Mouse (Mus musculus): ENCODE results near the gene Rgl2. TPM values are rescaled to one million over a fixed set of nuclear protein-coding genes. Genes with fewer than 3 reads are reported as not detected.
A peak's percentile ranks its signal among the peaks of the same experiment; 100 is the strongest.

The Rgl2 gene
- polyA plus RNA-seq, 1 experiment from 2014 or later = 60.1 TPM

GRCm38 (mm10) chr17:33931159-33931866, 2.0 kb downstream of the Rgl2 start:
- Histone ChIP-seq H3K36me3 (0 out of 2 replicates have a peak, but pooled peaks cover 10% of the 10 kb centered on the region), H3K9me3 (no peaks in the 10 kb centered on the region), H3K9ac (peak overlapping the region; percentile 88), H3K4me3 (peak overlapping the region; percentile 93), H3K4me1 (replicated peaks) (peaks cover 29% of the 10 kb centered on the region), H3K27me3 (no peaks in the 10 kb centered on the region), H3K27ac (replicated peaks) (peak overlapping the region; percentile 7; the same call in 1 of the 2 replicates), H3K4me2 (peak overlapping the region; percentile 99)
- ATAC-seq (ENCODE audit: low FRiP score, low read depth) = no peak
- 43% methylated on average over 18 of the region's 18 CpGs for WGBS

DNA sequence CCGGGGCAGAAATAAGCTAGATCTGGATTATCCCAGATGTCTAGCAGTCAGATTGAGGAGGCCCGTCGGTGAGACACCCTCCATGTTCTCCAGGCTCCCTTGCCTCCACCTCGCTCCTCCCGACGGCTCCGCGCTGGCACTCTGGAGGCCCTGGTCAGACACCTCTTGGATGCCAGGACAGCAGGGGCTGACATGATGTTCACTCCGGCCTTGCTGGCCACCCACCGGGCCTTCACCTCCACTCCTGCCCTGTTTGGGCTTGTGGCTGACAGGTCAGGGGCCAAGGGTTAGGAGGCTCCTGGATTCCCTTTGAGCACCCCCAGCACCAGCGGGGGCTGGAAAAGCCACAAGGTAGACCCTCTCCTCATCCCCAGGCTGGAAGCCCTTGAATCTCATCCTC, 2.6 kb downstream of the Rgl2 start:
- no peak overlapping the region for H3K27ac ChIP-seq (replicated peaks)
- H3K36me3 ChIP-seq = peaks cover 14% of the 10 kb centered on the region; the same call in 1 of the 2 replicates
- ATAC-seq (ENCODE audit: low FRiP score, low read depth) = no peak
- no peak overlapping the region for H3K9ac ChIP-seq
- H3K4me3 ChIP-seq = no peak overlapping the region
- WGBS = 94% methylated on average over 11 of the region's 11 CpGs
- no peaks in the 10 kb centered on the region for H3K9me3 ChIP-seq
- peak overlapping the region; percentile 99; the same call in 1 of the 2 replicates for H3K4me2 ChIP-seq
- peaks cover 29% of the 10 kb centered on the region for H3K4me1 ChIP-seq (replicated peaks)
- no peaks in the 10 kb centered on the region for H3K27me3 ChIP-seq

GRCm38 (mm10) chr17:33932448-33932847, 3.1 kb downstream of the Rgl2 start:
- Histone ChIP-seq H3K9me3 (no peaks in the 10 kb centered on the region), H3K4me2 (no peak overlapping the region), H3K9ac (no peak overlapping the region), H3K4me3 (no peak overlapping the region), H3K27ac (replicated peaks) (no peak overlapping the region), H3K4me1 (replicated peaks) (peaks cover 29% of the 10 kb centered on the region), H3K27me3 (no peaks in the 10 kb centered on the region), H3K36me3 (peaks cover 17% of the 10 kb centered on the region; the same call in 1 of the 2 replicates)
- ATAC-seq (ENCODE audit: low FRiP score, low read depth) = no peak
- 93% methylated on average over 14 of the region's 14 CpGs for WGBS

- ATAC-seq (ENCODE audit: low FRiP score, low read depth) = no peak
- no peaks in the 10 kb centered on the region for H3K9me3 ChIP-seq
- WGBS = 91% methylated on average over 15 of the region's 15 CpGs
- no peak overlapping the region for H3K4me3 ChIP-seq
- no peak overlapping the region for H3K9ac ChIP-seq
- H3K27ac ChIP-seq (replicated peaks) = no peak overlapping the region
- H3K4me1 ChIP-seq (replicated peaks) = peaks cover 26% of the 10 kb centered on the region
- H3K36me3 ChIP-seq = peaks cover 14% of the 10 kb centered on the region; the same call in 1 of the 2 replicates
- no peaks in the 10 kb centered on the region for H3K27me3 ChIP-seq
- H3K4me2 ChIP-seq = no peak overlapping the region
These were observed 3.6 kb downstream of the Rgl2 start for GRCm38 (mm10) chr17:33932970-33933369.

- Histone ChIP-seq H3K27ac (replicated peaks) (no peak overlapping the region), H3K9me3 (no peaks in the 10 kb centered on the region), H3K27me3 (no peaks in the 10 kb centered on the region), H3K9ac (no peak overlapping the region), H3K4me2 (no peak overlapping the region), H3K4me3 (no peak overlapping the region), H3K36me3 (peaks cover 14% of the 10 kb centered on the region; the same call in 1 of the 2 replicates), H3K4me1 (replicated peaks) (peaks cover 22% of the 10 kb centered on the region)
- 88% methylated on average over 21 of the region's 21 CpGs for WGBS
- no peak for ATAC-seq (ENCODE audit: low FRiP score, low read depth)
These were observed 6.2 kb downstream of the Rgl2 start for GRCm38 (mm10) chr17:33935422-33936055.

- Histone ChIP-seq H3K4me1 (replicated peaks) (peaks cover 23% of the 10 kb centered on the region), H3K4me2 (no peak overlapping the region), H3K36me3 (peaks cover 14% of the 10 kb centered on the region; the same call in 1 of the 2 replicates), H3K27ac (replicated peaks) (no peak overlapping the region), H3K27me3 (no peaks in the 10 kb centered on the region), H3K9me3 (no peaks in the 10 kb centered on the region), H3K4me3 (no peak overlapping the region), H3K9ac (no peak overlapping the region)
- no peak for ATAC-seq (ENCODE audit: low FRiP score, low read depth)
- 88% methylated on average over 15 of the region's 15 CpGs for WGBS
These were observed 7.7 kb downstream of the Rgl2 start for GRCm38 (mm10) chr17:33936993-33937392.

DNA sequence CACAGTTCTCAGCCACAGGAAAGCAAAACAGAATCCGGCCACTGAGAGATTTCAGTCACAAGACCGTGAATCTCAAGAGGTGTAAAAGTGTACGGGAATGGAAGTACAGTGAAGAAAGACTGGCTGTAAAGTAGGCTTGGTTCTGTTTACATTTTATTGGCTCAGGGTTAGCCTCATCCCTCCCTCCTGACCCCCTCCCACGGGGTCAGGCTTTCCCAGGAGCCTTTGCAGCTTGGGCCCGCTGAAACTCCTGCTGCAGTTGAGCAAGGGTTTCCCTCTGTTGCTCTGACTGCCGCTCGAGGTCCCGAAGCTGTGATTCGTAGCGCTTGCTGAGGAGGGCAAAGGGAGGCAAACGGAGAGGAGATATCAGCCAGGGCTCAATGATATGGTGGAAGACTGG, 9.4 kb downstream of the Rgl2 start:
- H3K4me2 ChIP-seq = peak overlapping the region; percentile 97
- H3K36me3 ChIP-seq = peaks cover 11% of the 10 kb centered on the region; the same call in 1 of the 2 replicates
- no peaks in the 10 kb centered on the region for H3K27me3 ChIP-seq
- no peak overlapping the region for H3K27ac ChIP-seq (replicated peaks)
- no peaks in the 10 kb centered on the region for H3K9me3 ChIP-seq
- peak overlapping the region; percentile 85; the same call in 1 of the 2 replicates for H3K4me3 ChIP-seq
- no peak for ATAC-seq (ENCODE audit: low FRiP score, low read depth)
- H3K9ac ChIP-seq = no peak overlapping the region
- H3K4me1 ChIP-seq (replicated peaks) = peaks cover 23% of the 10 kb centered on the region
- 86% methylated on average over 11 of the region's 11 CpGs for WGBS

GRCm38 (mm10) chr17:33940206-33940805, 11.0 kb downstream of the Rgl2 start, which contains the start of the genes Pfdn6 and Wdr46:
Pfdn6 (minus strand) TSS chr17:33940343.
Wdr46 (plus strand) TSS chr17:33940660.
- H3K9ac ChIP-seq = peak within 1 kb of the TSS; percentile 80
- H3K4me2 ChIP-seq = peak within 1 kb of the TSS; percentile 97
- peaks cover 21% of the 10 kb centered on the region for H3K36me3 ChIP-seq
- WGBS = under 1% methylated on average over 36 of the region's 36 CpGs
- peak; percentile 91 for ATAC-seq (ENCODE audit: low FRiP score, low read depth)
- peak within 1 kb of the TSS; percentile 57 for H3K27ac ChIP-seq (replicated peaks)
- no peaks in the 10 kb centered on the region for H3K9me3 ChIP-seq
- H3K27me3 ChIP-seq = no peaks in the 10 kb centered on the region
- H3K4me3 ChIP-seq = peak within 1 kb of the TSS; percentile 85
- H3K4me1 ChIP-seq (replicated peaks) = peaks cover 23% of the 10 kb centered on the region

DNA sequence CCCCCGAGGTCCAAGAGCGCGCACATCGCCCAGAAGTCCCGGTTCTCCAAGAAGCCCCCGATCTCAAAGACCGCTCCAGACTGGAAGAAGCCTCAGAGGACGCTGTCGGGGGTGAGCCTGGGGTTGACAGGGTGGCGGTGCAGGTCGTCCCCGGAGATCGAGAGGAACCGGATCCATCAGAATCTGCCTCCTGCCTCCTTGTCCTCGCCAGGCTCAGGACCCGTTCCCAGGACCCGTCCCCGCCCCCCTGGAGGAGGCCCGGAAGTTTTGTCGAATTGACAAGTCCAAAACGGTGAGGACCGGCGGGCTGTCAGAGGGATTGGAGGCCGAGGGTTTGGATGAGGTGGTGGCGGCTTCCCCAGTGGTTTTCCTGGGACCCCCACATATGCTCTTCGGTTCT, 11.6 kb downstream of the Rgl2 start:
- Histone ChIP-seq H3K4me3 (peak overlapping the region; percentile 85), H3K27ac (replicated peaks) (0 out of 2 replicates have a peak overlapping the region, but pooled peaks have one; percentile 57), H3K9ac (peak overlapping the region; percentile 80), H3K36me3 (peaks cover 28% of the 10 kb centered on the region), H3K4me1 (replicated peaks) (peaks cover 23% of the 10 kb centered on the region), H3K9me3 (no peaks in the 10 kb centered on the region), H3K27me3 (no peaks in the 10 kb centered on the region), H3K4me2 (peak overlapping the region; percentile 97)
- peak; percentile 14; the same call in 1 of the 2 replicates for ATAC-seq (ENCODE audit: low FRiP score, low read depth)
- WGBS = 2% methylated on average over 26 of the region's 26 CpGs

GRCm38 (mm10) chr17:33941381-33941780, 12.0 kb downstream of the Rgl2 start:
- WGBS = 66% methylated on average over 19 of the region's 19 CpGs
- no peak for ATAC-seq (ENCODE audit: low FRiP score, low read depth)
- H3K27me3 ChIP-seq = no peaks in the 10 kb centered on the region
- H3K4me1 ChIP-seq (replicated peaks) = peaks cover 23% of the 10 kb centered on the region
- H3K27ac ChIP-seq (replicated peaks) = no peak overlapping the region
- peak overlapping the region; percentile 85 for H3K4me3 ChIP-seq
- H3K36me3 ChIP-seq = peaks cover 32% of the 10 kb centered on the region
- peak overlapping the region; percentile 80 for H3K9ac ChIP-seq
- no peaks in the 10 kb centered on the region for H3K9me3 ChIP-seq
- H3K4me2 ChIP-seq = peak overlapping the region; percentile 97

- peaks cover 34% of the 10 kb centered on the region for H3K36me3 ChIP-seq
- H3K4me2 ChIP-seq = no peak overlapping the region
- no peak overlapping the region for H3K27ac ChIP-seq (replicated peaks)
These were observed 14.1 kb downstream of the Rgl2 start for GRCm38 (mm10) chr17:33943454-33943853.

More at GRCm38 (mm10) chr17:33943454-33943853, 14.1 kb downstream of the Rgl2 start:
- Histone ChIP-seq H3K27me3 (no peaks in the 10 kb centered on the region), H3K4me3 (no peak overlapping the region), H3K9ac (no peak overlapping the region), H3K4me1 (replicated peaks) (peaks cover 23% of the 10 kb centered on the region), H3K9me3 (no peaks in the 10 kb centered on the region)
- WGBS = 96% methylated on average over 15 of the region's 15 CpGs
- no peak for ATAC-seq (ENCODE audit: low FRiP score, low read depth)
